Mouse (Mus musculus) embryonic facial prominence, embryonic 15.5 days (tissue): ENCODE results near the gene Agbl5. TPM values are rescaled to one million over a fixed set of nuclear protein-coding genes. Genes with fewer than 3 reads are reported as not detected.

Source experiments
- ATAC-seq: fragments of 200-750 bp; cut with Nextera tagmentation; 2 replicates; pipeline ENCODE4 v1.8.0; 2017; ENCODE audit warnings: low read depth, moderate TSS enrichment; ENCODE audit not compliant: insufficient number of reproducible peaks, low FRiP score, low TSS enrichment
- H3K27ac ChIP-seq: fragments of 300-500 bp; sonication (generic); replicated peaks from 2 replicates; pipeline ENCODE4 v1.5.1; 2015; ENCODE audit warnings: mild to moderate bottlenecking, inconsistent platforms
- H3K27me3 ChIP-seq: fragments of 300-500 bp; sonication (generic); 2 replicates; pipeline ENCODE4 v1.6.1; 2015; ENCODE audit warnings: inconsistent platforms
- H3K36me3 ChIP-seq: fragments of 300-500 bp; sonication (generic); 2 replicates; pipeline ENCODE4 v1.6.1; 2015; ENCODE audit warnings: mild to moderate bottlenecking, inconsistent platforms
- H3K4me1 ChIP-seq: fragments of 300-500 bp; sonication (generic); 2 replicates; pipeline ENCODE4 v1.6.1; 2015; ENCODE audit warnings: inconsistent platforms
- H3K4me2 ChIP-seq: fragments of 300-500 bp; sonication (generic); replicated peaks from 2 replicates; pipeline ENCODE4 v1.6.1; 2015; ENCODE audit warnings: mild to moderate bottlenecking, inconsistent platforms
- H3K4me3 ChIP-seq: fragments of 300-500 bp; sonication (generic); replicated peaks from 2 replicates; pipeline ENCODE4 v1.5.1; 2015; ENCODE audit warnings: mild to moderate bottlenecking, inconsistent platforms
- H3K9ac ChIP-seq: fragments of 300-500 bp; sonication (generic); 2 replicates; pipeline ENCODE4 v1.6.1; 2015; ENCODE audit warnings: inconsistent platforms
- H3K9me3 ChIP-seq: fragments of 300-500 bp; sonication (generic); replicated peaks from 2 replicates; pipeline ENCODE4 v1.6.1; 2016; ENCODE audit warnings: inconsistent platforms
- WGBS: fragments of 180-500 bp; shearing (Covaris S2); methylation state at CpG from one replicate; pipeline ENCODE4 v1.1.7; 2015; 5-methylcytosine and 5-hydroxymethylcytosine counted together
- polyA plus RNA-seq: library from polyadenylated mRNA; unstranded; fragments of >200 nt; fragmentation: Nextera tagmentation; extraction: Ambion mirVana; gene quantifications from 2 replicates; pipeline ENCODE4 v1.2.1, GENCODE M21; 2015

The Agbl5 gene
- 22.1 and 28.7 TPM in 2 replicates for polyA plus RNA-seq

GRCm38 (mm10) chr5:30888337-30889087, at the start of gene Agbl5:
Agbl5 (plus strand) TSS chr5:30888694.
- Histone ChIP-seq H3K27ac (peak within 1 kb of the TSS; percentile 98), H3K36me3 (peaks cover 29% of the 10 kb centered on the region), H3K9ac (peak within 1 kb of the TSS; percentile 92), H3K27me3 (no peaks in the 10 kb centered on the region), H3K9me3 (no peaks in the 10 kb centered on the region), H3K4me1 (peaks cover 21% of the 10 kb centered on the region), H3K4me3 (peak within 1 kb of the TSS; percentile 83), H3K4me2 (peak within 1 kb of the TSS; percentile 69)
- peak; percentile 92 for ATAC-seq
- WGBS: under 1% methylated on average over 42 of the region's 42 CpGs

DNA sequence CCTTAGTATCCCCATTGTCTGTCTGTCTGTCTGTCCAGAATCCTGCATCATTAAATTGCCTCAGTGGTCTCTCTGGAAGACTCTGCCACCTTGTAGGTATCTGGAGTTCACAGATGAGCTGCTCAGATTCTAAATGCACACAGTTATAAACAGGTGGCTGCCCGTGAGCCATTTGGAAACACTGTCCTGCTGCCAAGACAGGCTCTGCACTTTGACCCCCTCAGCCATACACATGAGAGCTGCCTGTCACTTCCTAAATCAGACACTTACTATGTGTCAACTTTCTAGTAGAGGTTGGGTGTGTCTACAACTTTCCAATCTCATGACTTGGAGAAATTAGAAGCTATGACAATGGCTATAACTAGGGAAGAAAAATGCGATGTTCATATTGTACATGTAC, 48.8 kb upstream of the Agbl5 start:
- Histone ChIP-seq H3K9ac (no peak overlapping the region), H3K9me3 (no peaks in the 10 kb centered on the region), H3K27me3 (no peaks in the 10 kb centered on the region), H3K4me1 (no peaks in the 10 kb centered on the region), H3K36me3 (peaks cover 11% of the 10 kb centered on the region; the same call in 1 of the 2 replicates), H3K4me2 (no peak overlapping the region), H3K27ac (no peak overlapping the region), H3K4me3 (no peak overlapping the region)
- ATAC-seq: no peak
- WGBS: 85% methylated on average over 2 of the region's 2 CpGs

- no peaks in the 10 kb centered on the region for H3K9me3 ChIP-seq
- WGBS: 50% methylated on average over 3 of the region's 3 CpGs
- H3K9ac ChIP-seq: no peak overlapping the region
- H3K4me2 ChIP-seq: no peak overlapping the region
- H3K4me1 ChIP-seq: no peaks in the 10 kb centered on the region
- no peaks in the 10 kb centered on the region for H3K27me3 ChIP-seq
- H3K36me3 ChIP-seq: peaks cover 3% of the 10 kb centered on the region; the same call in 1 of the 2 replicates
- H3K4me3 ChIP-seq: no peak overlapping the region
- H3K27ac ChIP-seq: no peak overlapping the region
- no peak for ATAC-seq
These were observed 46.6 kb upstream of the Agbl5 start for GRCm38 (mm10) chr5:30841896-30842295.

GRCm38 (mm10) chr5:30849891-30850555, 38.5 kb upstream of the Agbl5 start:
- peak overlapping the region; percentile 63; the same call in 1 of the 2 replicates for H3K27ac ChIP-seq
- H3K27me3 ChIP-seq: no peaks in the 10 kb centered on the region
- H3K36me3 ChIP-seq: no peaks in the 10 kb centered on the region
- 51% methylated on average over 6 of the region's 6 CpGs for WGBS
- peaks cover 13% of the 10 kb centered on the region for H3K4me1 ChIP-seq
- H3K4me3 ChIP-seq: no peak overlapping the region
- no peaks in the 10 kb centered on the region for H3K9me3 ChIP-seq
- ATAC-seq: no peak
- H3K9ac ChIP-seq: no peak overlapping the region
- no peak overlapping the region for H3K4me2 ChIP-seq

GRCm38 (mm10) chr5:30850556-30850925, 38.0 kb upstream of the Agbl5 start:
- ATAC-seq: no peak
- Histone ChIP-seq H3K4me2 (no peak overlapping the region), H3K27ac (peak overlapping the region; percentile 63; the same call in 1 of the 2 replicates), H3K27me3 (no peaks in the 10 kb centered on the region), H3K9me3 (no peaks in the 10 kb centered on the region), H3K4me3 (no peak overlapping the region), H3K9ac (no peak overlapping the region), H3K36me3 (no peaks in the 10 kb centered on the region), H3K4me1 (peaks cover 13% of the 10 kb centered on the region)
- 57% methylated on average over 2 of the region's 2 CpGs for WGBS

- WGBS: 77% methylated on average over 4 of the region's 4 CpGs
- Histone ChIP-seq H3K4me1 (peaks cover 13% of the 10 kb centered on the region), H3K27me3 (no peaks in the 10 kb centered on the region), H3K9me3 (no peaks in the 10 kb centered on the region), H3K9ac (no peak overlapping the region), H3K4me3 (no peak overlapping the region), H3K36me3 (no peaks in the 10 kb centered on the region), H3K4me2 (no peak overlapping the region), H3K27ac (no peak overlapping the region)
- ATAC-seq: no peak
These were observed 35.0 kb upstream of the Agbl5 start for GRCm38 (mm10) chr5:30853522-30853921.

GRCm38 (mm10) chr5:30855674-30856073, 32.8 kb upstream of the Agbl5 start:
- H3K27ac ChIP-seq: no peak overlapping the region
- H3K36me3 ChIP-seq: no peaks in the 10 kb centered on the region
- no peak overlapping the region for H3K4me2 ChIP-seq
- no peak overlapping the region for H3K9ac ChIP-seq
- no peaks in the 10 kb centered on the region for H3K9me3 ChIP-seq
- WGBS: 56% methylated on average over 3 of the region's 3 CpGs
- ATAC-seq: no peak
- H3K27me3 ChIP-seq: no peaks in the 10 kb centered on the region
- peaks cover 6% of the 10 kb centered on the region; the same call in 1 of the 2 replicates for H3K4me1 ChIP-seq
- no peak overlapping the region for H3K4me3 ChIP-seq

GRCm38 (mm10) chr5:30856124-30856523, 32.4 kb upstream of the Agbl5 start:
- no peak overlapping the region for H3K4me3 ChIP-seq
- no peaks in the 10 kb centered on the region for H3K9me3 ChIP-seq
- H3K4me1 ChIP-seq: 0 out of 2 replicates have a peak, but pooled peaks cover 1% of the 10 kb centered on the region
- ATAC-seq: no peak
- no peak overlapping the region for H3K4me2 ChIP-seq
- H3K36me3 ChIP-seq: no peaks in the 10 kb centered on the region
- 84% methylated on average over 2 of the region's 2 CpGs for WGBS
- H3K27me3 ChIP-seq: no peaks in the 10 kb centered on the region
- no peak overlapping the region for H3K9ac ChIP-seq
- no peak overlapping the region for H3K27ac ChIP-seq

DNA sequence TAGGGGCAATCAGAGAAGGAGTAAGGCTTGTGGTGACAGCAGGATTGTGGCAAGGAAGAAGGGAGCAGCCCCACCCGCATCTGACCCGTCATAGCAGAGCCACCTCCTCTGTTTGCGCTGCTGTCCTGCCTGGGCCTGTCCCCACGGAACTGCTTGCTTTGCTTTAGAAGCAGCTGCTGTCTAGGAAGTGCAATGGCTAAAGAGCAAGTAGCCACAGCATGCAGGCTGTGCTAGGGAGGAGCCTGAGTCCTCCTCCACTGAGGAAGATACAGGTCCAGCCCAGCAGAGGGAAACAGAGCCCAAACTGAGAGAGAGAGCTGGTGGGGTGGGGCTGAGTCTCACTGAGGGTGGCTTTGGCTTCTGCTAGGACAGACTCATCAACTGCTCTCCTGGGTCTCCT, 24.6 kb upstream of the Agbl5 start:
- no peaks in the 10 kb centered on the region for H3K9me3 ChIP-seq
- peak; percentile 25; the same call in 1 of the 2 replicates for ATAC-seq
- no peak overlapping the region for H3K4me2 ChIP-seq
- no peak overlapping the region for H3K4me3 ChIP-seq
- H3K9ac ChIP-seq: no peak overlapping the region
- 0 out of 2 replicates have a peak, but pooled peaks cover 8% of the 10 kb centered on the region for H3K36me3 ChIP-seq
- no peak overlapping the region for H3K27ac ChIP-seq
- WGBS: 37% methylated on average over 4 of the region's 4 CpGs
- H3K27me3 ChIP-seq: no peaks in the 10 kb centered on the region
- 0 out of 2 replicates have a peak, but pooled peaks cover 2% of the 10 kb centered on the region for H3K4me1 ChIP-seq

GRCm38 (mm10) chr5:30864322-30864721, 24.2 kb upstream of the Agbl5 start:
- Histone ChIP-seq H3K27ac (no peak overlapping the region), H3K9ac (no peak overlapping the region), H3K4me2 (no peak overlapping the region), H3K27me3 (no peaks in the 10 kb centered on the region), H3K9me3 (no peaks in the 10 kb centered on the region), H3K4me3 (no peak overlapping the region), H3K4me1 (0 out of 2 replicates have a peak, but pooled peaks cover 4% of the 10 kb centered on the region), H3K36me3 (0 out of 2 replicates have a peak, but pooled peaks cover 8% of the 10 kb centered on the region)
- ATAC-seq: 0 out of 2 replicates have a peak, but pooled peaks have one; percentile 5
- WGBS: 45% methylated on average over 15 of the region's 15 CpGs

DNA sequence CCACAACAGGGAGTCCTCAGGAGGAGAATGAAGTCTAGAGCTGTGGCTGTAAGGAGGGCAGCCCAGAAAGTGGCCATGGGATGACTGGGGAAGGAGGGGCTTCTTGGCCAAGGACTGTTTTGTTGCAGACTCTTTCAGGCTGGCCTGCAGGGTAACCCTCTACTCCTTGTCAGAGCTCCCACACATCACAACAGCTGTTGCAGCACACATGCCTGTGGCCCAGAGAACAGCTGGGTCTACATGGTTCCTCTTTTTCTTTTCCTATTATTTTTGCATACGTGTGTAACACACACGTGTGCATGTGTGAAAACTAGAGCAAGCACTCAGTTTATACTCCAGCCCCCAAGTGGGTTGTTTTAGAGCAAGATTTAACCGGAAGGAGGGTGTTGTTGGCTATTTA, 21.6 kb upstream of the Agbl5 start:
- no peak overlapping the region for H3K4me3 ChIP-seq
- H3K9ac ChIP-seq: no peak overlapping the region
- no peak for ATAC-seq
- H3K4me1 ChIP-seq: peaks cover 19% of the 10 kb centered on the region
- no peaks in the 10 kb centered on the region for H3K27me3 ChIP-seq
- peaks cover 17% of the 10 kb centered on the region for H3K36me3 ChIP-seq
- WGBS: 86% methylated on average over 3 of the region's 3 CpGs
- no peaks in the 10 kb centered on the region for H3K9me3 ChIP-seq
- no peak overlapping the region for H3K27ac ChIP-seq
- H3K4me2 ChIP-seq: no peak overlapping the region
